Mouse (Mus musculus) thymus, adult 2 months (tissue): Measurements from ENCODE around the gene Tfpt. TPM values are rescaled to one million over a fixed set of nuclear protein-coding genes. Genes with fewer than 3 reads are reported as not detected.

Experiments used
- DNase-seq: peaks from one replicate; pipeline ENCODE4 v3.0.0; 2021
- H3K27ac ChIP-seq: fragments of 200-500 bp; 2 replicates; pipeline ENCODE4 v1.5.1; 2012; ENCODE audit warnings: low read length, control low read depth; ENCODE audit not compliant: control insufficient read depth, insufficient read depth
- H3K27me3 ChIP-seq: fragments of 200-500 bp; 2 replicates; pipeline ENCODE4 v1.6.1; 2012; ENCODE audit warnings: mild to moderate bottlenecking, low read length, moderate library complexity, mixed read lengths; ENCODE audit not compliant: control insufficient read depth, insufficient read depth
- H3K36me3 ChIP-seq: fragments of 200-500 bp; 2 replicates; pipeline ENCODE4 v1.6.1; 2012; ENCODE audit warnings: mild to moderate bottlenecking, low read length, moderate library complexity; ENCODE audit not compliant: control insufficient read depth, insufficient read depth
- H3K4me1 ChIP-seq: fragments of 200-500 bp; replicated peaks from 2 replicates; pipeline ENCODE4 v1.6.1; 2012; ENCODE audit warnings: low read length; ENCODE audit not compliant: control insufficient read depth, insufficient read depth
- H3K4me3 ChIP-seq: fragments of 200-500 bp; 2 replicates; pipeline ENCODE4 v1.5.1; 2012; ENCODE audit warnings: mild to moderate bottlenecking, low read length, control low read depth, moderate library complexity; ENCODE audit not compliant: control insufficient read depth, insufficient read depth
- CTCF ChIP-seq: fragments of 200-500 bp; IDR thresholded peaks from 2 replicates; pipeline ENCODE4 v1.5.1; 2012; ENCODE audit warnings: mild to moderate bottlenecking, control low read depth, low read length, moderate library complexity, borderline replicate concordance; ENCODE audit not compliant: control insufficient read depth, poor library complexity, insufficient read depth; ENCODE audit errors: extremely low read depth
- POLR2A ChIP-seq: fragments of 200-500 bp; IDR thresholded peaks from 2 replicates; pipeline ENCODE4 v1.6.1; 2012; ENCODE audit warnings: mild to moderate bottlenecking, low read length, control low read depth, moderate library complexity; ENCODE audit not compliant: control insufficient read depth, poor library complexity, insufficient read depth; ENCODE audit errors: extremely low read depth
- WGBS: fragments of 180-500 bp; shearing (Covaris S2); methylation state at CpG from one replicate; pipeline ENCODE4 v1.1.7; 2018; 5-methylcytosine and 5-hydroxymethylcytosine counted together
- polyA plus RNA-seq: library from polyadenylated mRNA; depleted of rRNA; stranded (reverse); fragments of >200 nt; gene quantifications from 2 replicates; pipeline ENCODE4 v1.2.3, GENCODE M21; 2012

Tfpt gene
- polyA plus RNA-seq, 1 experiment, result 9.4 TPM

GRCm38 (mm10) chr7:3645488-3646025 lies 15.8 kb upstream of the Tfpt start:
- H3K27ac ChIP-seq, result peak overlapping the region; percentile 86
- under 1% methylated on average over 54 of the region's 58 CpGs for WGBS
- H3K4me1 ChIP-seq, result peaks cover 18% of the 10 kb centered on the region
- no peak for DNase-seq
- peak overlapping the region; percentile 92 for H3K4me3 ChIP-seq
- TF ChIP-seq POLR2A, result no peak; the same call in 1 of the 2 replicates
- TF ChIP-seq CTCF, result 0 out of 2 replicates have a peak, but pooled peaks have one; percentile 7
- peaks cover 3% of the 10 kb centered on the region; the same call in 1 of the 2 replicates for H3K36me3 ChIP-seq
- H3K27me3 ChIP-seq, result no peaks in the 10 kb centered on the region

GRCm38 (mm10) chr7:3644672-3645487 lies 15.2 kb upstream of the Tfpt start, which contains the start of gene Cnot3:
Gene Cnot3 (plus strand): TSS chr7:3645268.
- peak; percentile 84 for TF ChIP-seq POLR2A
- peak; percentile 20; the same call in 1 of the 2 replicates for TF ChIP-seq CTCF
- peak; percentile 96 for DNase-seq
- Histone ChIP-seq H3K36me3 (peaks cover 3% of the 10 kb centered on the region; the same call in 1 of the 2 replicates), H3K27ac (peak within 1 kb of the TSS; percentile 86), H3K4me1 (peaks cover 18% of the 10 kb centered on the region), H3K27me3 (no peaks in the 10 kb centered on the region), H3K4me3 (peak within 1 kb of the TSS; percentile 92)
- WGBS, result under 1% methylated on average over 58 of the region's 58 CpGs

- no peak overlapping the region for H3K27ac ChIP-seq
- peaks cover 18% of the 10 kb centered on the region for H3K4me1 ChIP-seq
- H3K27me3 ChIP-seq, result no peaks in the 10 kb centered on the region
- peak overlapping the region; percentile 1; the same call in 1 of the 2 replicates for H3K4me3 ChIP-seq
- WGBS, result 1% methylated on average over 11 of the region's 11 CpGs
- peaks cover 3% of the 10 kb centered on the region; the same call in 1 of the 2 replicates for H3K36me3 ChIP-seq
- TF ChIP-seq CTCF (no peak), POLR2A (no peak)
- peak; percentile 96 for DNase-seq
Measured at GRCm38 (mm10) chr7:3644348-3644671, 14.6 kb upstream of the Tfpt start.

GRCm38 (mm10) chr7:3643843-3644242 lies 14.1 kb upstream of the Tfpt start:
- 8% methylated on average over 9 of the region's 9 CpGs for WGBS
- H3K4me1 ChIP-seq, result peaks cover 18% of the 10 kb centered on the region

GRCm38 (mm10) chr7:3643412-3643811 lies 13.7 kb upstream of the Tfpt start:
- no peak for DNase-seq
- WGBS, result 21% methylated on average over 5 of the region's 5 CpGs
- H3K27me3 ChIP-seq, result no peaks in the 10 kb centered on the region
- H3K4me3 ChIP-seq, result no peak overlapping the region
- H3K4me1 ChIP-seq, result peaks cover 18% of the 10 kb centered on the region
- peaks cover 3% of the 10 kb centered on the region; the same call in 1 of the 2 replicates for H3K36me3 ChIP-seq
- no peak overlapping the region for H3K27ac ChIP-seq
- TF ChIP-seq CTCF (no peak), POLR2A (no peak)

More at GRCm38 (mm10) chr7:3643843-3644242, 14.1 kb upstream of the Tfpt start:
- TF ChIP-seq POLR2A (no peak), CTCF (no peak)
- DNase-seq, result no peak
- no peaks in the 10 kb centered on the region for H3K27me3 ChIP-seq
- no peak overlapping the region for H3K27ac ChIP-seq
- H3K36me3 ChIP-seq, result peaks cover 3% of the 10 kb centered on the region; the same call in 1 of the 2 replicates
- H3K4me3 ChIP-seq, result no peak overlapping the region

GRCm38 (mm10) chr7:3630478-3630815 lies 718 bp upstream of the Tfpt start:
- H3K27me3 ChIP-seq, result no peaks in the 10 kb centered on the region
- no peak for DNase-seq
- H3K27ac ChIP-seq, result no peak overlapping the region
- TF ChIP-seq POLR2A (no peak), CTCF (no peak)
- 51% methylated on average over 3 of the region's 3 CpGs for WGBS
- peak overlapping the region; percentile 77 for H3K4me3 ChIP-seq
- H3K4me1 ChIP-seq, result peaks cover 15% of the 10 kb centered on the region
- peaks cover 9% of the 10 kb centered on the region; the same call in 1 of the 2 replicates for H3K36me3 ChIP-seq
